Mouse (Mus musculus) right cerebral cortex, postnatal 4 days (tissue): ENCODE measurements around the gene 6820408C15Rik.

Experiments used
- DNase-seq: peaks from one replicate; pipeline ENCODE4 v3.0.0-alpha.2; 2022

The 6820408C15Rik gene

DNA sequence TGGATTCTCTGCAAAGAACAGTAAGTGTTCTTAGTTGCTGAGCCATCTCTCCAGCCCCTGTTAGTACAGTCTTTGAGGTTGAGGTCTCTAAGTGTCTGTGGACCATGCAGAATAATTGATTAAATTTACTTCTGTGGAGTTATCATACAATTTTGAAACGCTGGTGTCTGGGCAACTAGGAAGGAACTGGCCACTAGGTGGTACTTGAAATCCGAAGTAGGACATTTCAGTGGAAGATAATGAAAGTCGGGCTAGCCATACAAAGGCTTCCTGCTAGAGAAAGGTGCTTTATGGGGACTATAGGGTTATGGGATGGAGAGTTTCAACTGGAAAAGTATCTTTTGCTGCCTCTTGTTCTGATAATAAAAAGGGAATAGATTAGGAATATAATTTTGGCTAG is 57.0 kb downstream of the 6820408C15Rik start:
- DNase-seq, result no peak

DNA sequence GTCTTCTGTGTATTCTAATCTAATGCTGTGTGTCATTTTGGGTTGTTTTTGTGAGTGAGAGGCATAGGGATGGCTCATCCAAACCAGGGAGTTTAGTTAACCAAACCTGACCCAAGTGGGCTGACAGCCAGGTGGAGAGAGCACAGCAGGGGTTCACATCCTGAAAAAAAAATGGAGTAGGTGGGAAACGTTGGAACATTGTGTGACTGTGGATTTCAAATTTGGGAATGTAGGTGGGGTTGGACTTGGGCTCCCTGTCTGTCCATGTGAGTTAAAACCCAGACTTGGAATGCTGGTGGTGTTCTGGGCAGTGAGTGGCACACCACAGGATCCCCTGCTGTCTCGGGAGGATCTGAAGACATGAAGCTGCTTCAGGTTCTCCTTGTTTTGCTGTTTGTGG is 61.4 kb downstream of the 6820408C15Rik start, which contains the start of gene Defb20:
TSS of gene Defb20 (plus strand) at position 301 of the 400 bp plus-strand sequence.
- no peak for DNase-seq

DNA sequence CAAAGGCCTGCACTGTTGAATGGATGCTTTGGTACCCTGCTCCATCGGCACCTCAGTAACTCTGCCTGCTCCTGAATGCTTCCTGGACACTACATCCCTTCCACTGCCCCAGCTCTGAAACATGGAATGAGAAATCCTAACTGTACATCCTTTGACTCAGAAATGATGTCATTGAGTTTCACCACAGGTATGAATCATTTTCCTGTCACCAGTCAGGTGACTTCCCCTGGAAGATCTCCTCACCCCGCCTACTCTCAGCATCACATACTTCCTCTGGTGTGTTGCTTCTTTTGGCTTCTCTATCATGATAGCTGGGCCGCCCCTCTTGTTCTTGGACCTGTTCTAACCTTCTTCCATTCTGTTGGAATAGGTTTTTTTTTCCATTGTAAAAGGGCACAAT is 65.5 kb downstream of the 6820408C15Rik start:
- DNase-seq, result no peak

DNA sequence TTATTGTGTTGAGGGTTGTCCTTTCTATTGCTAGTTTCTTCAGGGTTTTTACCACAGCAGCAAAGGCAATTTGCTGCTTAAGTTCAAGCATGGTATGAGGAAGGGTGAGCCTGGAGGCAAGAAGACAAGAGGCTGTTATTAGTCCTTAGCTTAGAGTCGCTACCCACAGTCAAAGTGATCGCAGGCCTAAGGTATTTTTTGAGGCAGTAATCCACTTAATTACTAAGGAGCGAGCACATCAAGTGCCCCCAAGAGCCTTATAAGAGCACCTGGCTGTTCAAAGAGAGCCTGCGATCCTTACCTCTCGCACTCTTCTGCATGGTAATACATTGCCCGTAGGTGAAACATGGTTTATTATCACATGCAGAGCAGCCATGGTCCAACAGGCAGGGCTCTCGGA is 66.3 kb downstream of the 6820408C15Rik start:
- no peak for DNase-seq

DNA sequence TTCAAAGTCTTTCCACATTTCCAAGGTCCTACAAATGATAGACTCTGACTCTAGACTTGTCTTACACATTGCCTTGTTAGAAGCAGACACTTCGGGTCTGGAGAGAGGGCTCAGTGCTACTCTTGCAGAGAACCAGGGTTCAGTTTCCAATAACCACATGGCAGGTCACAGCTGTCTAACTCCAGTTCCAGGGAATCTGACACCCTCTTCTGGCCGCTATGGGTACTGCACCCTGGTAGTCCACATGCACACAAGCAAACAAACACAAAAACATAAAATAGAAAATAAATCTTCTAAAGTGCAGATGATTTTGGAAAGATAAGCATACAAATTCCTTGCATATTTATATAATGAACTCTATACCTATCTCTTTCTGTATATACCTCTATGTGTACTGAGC is 71.6 kb downstream of the 6820408C15Rik start:
- DNase-seq, result no peak

DNA sequence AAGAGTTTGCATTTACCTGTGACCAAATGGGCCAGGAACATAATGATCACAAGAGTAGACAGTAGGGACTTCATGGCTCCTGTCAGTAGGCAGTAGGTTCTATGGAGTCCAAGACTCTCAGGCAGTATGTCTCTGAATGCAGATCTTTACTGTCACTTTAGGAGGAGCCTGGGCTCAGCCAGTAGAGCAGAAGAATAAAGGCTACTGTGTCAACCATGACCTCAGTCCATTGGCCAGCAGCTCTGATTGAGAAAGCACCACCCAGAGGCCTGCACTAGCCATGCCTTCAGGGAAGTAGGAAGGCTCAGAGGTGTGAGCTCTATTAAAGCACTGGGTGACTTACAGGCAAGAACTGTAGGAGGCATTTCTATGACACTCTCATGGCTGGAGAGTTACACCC is 74.7 kb downstream of the 6820408C15Rik start, which contains the start of gene Defb22:
TSS of gene Defb22 (minus strand) at position 101 of the 400 bp plus-strand sequence.
- no peak for DNase-seq

DNA sequence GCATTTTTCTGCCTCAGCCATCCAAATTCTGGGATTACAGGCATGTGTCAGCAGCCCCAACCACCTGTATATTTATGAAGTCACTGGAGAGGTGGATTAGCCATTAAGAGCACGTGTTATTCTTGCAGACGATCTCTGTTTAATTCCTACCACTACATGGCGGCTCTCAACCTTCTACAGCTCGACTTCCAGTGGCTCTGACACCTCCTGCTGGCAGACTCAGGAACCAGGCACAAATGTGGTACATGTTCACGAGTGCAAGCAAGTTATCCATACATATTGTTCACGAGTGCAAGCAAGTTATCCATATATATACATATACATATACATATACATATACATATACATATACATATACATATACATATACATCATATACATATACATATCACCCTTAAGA is 77.8 kb downstream of the 6820408C15Rik start:
- no peak for DNase-seq
